Mouse (Mus musculus) mesoderm, embryonic 11.5 days (tissue): ENCODE data around the gene Calml4.
A peak's percentile ranks its signal among the peaks of the same experiment; 100 is the strongest.
"Not testable (repeated sequence)": the region's sequence is repeated elsewhere in the genome, so short reads cannot be mapped to it uniquely, and the experiment has no call there.

Experiments
- DNase-seq: peaks from one replicate; pipeline ENCODE4 v3.0.0-alpha.2; 2012; ENCODE audit warnings: low read depth, low spot score

The Calml4 gene

GRCm38 (mm10) chr9:62835705-62836446 is 22.0 kb upstream of the Calml4 start:
- no peak for DNase-seq

- DNase-seq: no peak
Observed at GRCm38 (mm10) chr9:62837611-62838010, 20.3 kb upstream of the Calml4 start.

DNA sequence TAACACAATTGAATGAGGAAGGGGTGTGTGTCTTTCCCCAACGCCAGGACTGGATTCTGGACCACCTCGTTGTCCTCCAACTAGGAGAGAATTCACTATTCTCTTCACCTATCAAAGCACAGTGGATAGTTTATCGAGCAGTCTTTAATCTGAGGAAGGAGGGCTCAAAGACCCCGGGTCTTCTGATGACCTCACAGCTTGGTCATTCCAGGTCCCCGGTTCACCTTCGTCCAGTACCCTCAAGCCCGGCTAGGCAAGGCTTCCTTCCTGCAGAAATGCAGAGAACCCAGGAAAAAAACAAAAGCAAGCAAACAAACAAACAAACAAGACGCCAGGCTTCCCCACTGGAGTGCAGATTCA is 19.8 kb upstream of the Calml4 start:
- no peak for DNase-seq

DNA sequence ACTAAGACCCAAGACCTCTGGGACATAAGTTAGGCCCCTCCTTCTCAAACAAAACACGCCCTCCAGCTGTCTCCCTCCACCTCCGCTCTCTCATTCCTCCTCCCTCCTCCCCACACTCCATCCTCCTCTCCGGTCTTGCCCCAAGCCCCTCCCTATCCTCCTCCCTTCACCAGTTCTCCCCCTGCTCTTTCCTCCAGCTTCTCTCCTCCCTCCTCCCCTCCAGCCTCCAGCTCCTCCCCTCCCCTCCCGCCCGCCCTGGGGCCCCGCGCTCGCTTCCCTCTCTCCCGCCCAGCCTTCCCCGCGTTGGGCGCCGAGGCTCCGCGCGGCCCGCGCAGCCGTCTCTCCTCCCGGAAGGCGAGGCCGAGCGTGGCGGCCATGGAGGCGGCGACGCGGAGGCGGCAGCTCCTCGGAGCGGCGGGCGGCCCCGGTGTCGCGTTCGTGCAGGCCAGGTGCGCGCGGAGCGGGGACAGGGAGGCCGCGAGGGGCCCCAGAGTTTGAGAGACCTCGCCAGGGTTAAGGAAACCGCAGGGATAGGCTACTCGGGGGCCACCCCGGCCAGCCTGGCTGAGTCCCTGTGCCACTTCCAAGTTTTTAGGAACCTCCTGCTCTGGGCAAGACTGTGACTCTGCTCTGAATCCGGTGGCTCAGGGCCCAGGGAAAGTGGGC is 19.2 kb upstream of the Calml4 start, which contains the start of gene Cln6:
TSS of gene Cln6 (plus strand) at position 280 of the 666 bp plus-strand sequence.
- DNase-seq: peak; percentile 86

DNA sequence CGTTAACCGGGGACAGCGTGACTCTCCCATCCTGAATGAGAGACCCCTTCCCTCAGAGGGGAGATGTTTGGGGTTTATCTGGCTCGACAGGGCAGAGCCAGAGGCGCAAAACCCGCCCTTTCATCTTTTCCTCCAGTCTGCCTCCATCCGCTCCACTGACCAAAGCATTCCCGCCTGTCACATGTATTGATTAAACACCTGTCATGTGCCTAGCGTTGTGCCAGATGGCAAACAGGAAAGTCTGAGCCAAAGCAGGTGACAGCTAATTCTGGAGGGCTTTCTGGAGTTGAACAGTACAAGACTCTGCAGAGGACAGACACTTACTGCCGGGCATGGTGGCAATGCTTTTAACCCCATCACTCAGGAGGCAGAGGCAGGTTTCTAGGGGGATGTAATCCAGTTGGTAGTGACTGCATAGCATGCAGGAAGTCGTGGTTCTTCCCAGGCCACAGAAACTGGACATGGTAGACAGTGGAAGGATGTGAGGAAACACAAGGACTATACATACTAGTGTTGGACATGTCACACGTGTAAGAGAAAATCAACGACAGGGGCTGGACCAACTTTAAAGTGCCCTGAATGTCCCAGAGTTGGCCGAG is 18.6 kb upstream of the Calml4 start:
- peak; percentile 58 for DNase-seq

DNA sequence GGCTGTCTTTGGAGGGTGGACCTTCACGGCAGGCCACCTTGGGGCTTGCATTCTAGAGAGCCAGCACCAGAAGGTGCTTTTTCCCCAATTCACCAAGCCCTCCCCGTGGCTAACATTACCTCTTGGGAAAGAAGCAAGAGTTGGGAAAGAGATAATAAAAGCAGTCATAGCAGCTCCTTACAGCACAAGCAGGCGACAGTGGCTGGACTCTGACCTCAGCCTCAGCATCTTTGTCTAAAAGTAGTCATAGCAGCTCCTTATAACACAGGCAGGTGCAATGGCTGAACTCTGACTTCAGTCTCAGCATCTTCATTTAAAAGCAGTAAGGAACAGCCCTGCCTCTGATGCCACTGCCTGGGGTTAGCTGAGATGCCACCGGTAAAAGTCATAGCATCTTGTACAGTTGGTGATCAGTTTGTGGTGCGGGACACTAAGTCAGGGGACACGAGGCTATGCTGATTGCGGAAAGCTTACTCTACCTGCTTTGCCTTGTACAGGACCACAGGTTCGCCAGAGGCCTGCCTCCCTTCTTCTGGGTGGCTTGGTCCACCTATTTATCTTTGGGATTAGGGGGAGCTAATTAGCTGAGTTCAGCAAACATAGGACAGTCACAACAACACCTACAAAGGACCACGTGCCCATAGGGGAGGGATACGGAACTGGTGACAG is 14.4 kb upstream of the Calml4 start:
- no peak for DNase-seq

DNA sequence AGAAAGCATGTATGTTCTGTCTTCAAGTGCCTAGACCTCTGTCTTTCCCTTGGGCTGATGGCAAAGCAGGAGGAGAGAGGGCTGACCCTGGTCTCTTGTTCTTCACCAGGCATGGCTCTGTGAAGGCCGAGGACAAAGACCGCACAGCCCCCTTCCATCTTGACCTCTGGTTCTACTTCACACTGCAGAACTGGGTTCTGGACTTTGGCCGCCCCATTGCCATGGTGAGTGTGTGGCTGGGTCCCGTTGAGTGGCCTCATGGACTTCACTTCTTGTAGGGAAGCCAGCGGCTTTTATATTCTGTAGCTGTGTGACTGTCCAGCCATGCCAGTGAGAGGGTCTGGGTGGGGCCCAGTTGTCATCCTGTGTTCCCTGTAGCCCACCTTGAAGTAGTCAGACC is 13.4 kb upstream of the Calml4 start:
- DNase-seq: no peak

DNA sequence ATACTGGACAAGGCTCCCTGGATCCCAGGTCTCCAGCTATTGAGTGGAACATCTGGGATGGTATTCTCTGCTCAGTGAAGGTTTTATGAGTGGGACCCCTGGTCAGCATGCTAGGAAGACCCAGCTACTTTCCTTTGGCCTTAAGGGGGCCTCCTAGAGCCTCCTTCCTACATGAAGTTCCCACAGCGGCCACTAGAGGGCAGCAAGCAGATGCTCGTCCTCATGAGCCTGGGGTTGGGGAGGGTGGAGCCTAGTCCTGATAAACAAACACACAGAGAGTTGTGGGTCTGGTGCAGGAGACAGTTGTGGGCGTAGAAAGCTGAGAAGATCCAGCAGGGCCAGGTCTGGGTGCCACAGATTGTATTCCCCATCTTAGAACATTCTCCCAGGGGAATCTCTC is 10.2 kb upstream of the Calml4 start:
- DNase-seq: peak; percentile 92

DNA sequence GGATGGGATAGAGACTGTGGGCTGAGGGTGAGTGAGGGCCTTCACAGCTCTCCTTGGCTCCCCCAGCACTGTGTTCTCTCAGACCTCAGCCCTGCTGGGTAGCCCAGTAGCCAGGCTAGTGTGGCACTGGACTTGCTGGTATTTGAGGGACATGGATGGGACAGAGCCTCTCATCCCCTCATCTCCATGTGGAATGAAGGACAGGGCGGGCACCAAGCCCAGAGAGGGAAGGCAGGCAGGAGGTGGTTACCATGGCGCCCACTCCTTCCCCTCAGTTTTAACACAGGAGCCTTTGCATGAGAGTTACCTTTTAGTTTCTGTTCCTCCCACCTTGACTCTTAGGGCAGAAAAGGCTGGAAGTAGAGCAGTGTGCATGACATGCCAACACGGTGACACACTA is 9.2 kb upstream of the Calml4 start:
- no peak for DNase-seq

- no peak for DNase-seq
Observed at GRCm38 (mm10) chr9:62851571-62851970, 6.3 kb upstream of the Calml4 start.

DNA sequence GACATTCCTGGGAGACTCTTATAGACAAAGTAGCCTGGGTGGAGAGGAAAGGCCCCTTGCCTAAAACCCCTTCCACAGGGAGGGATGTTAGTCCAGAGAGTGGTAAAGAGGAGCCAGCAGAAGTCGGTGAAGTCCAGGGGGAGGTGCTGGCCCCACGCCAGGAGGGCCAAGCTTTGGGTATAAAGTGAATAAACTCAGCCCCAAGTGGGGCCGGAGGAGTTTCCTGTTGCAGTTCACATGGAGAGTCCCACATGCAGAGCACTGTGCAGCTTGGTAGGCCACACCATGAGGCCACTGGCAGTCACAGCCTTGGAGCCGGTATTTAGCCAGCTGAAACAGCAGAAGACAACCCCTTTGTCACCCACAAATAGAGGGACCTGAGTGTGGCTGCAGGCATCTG is 3.4 kb upstream of the Calml4 start:
- no peak for DNase-seq

GRCm38 (mm10) chr9:62857216-62857615 is 664 bp upstream of the Calml4 start:
- no peak for DNase-seq

DNA sequence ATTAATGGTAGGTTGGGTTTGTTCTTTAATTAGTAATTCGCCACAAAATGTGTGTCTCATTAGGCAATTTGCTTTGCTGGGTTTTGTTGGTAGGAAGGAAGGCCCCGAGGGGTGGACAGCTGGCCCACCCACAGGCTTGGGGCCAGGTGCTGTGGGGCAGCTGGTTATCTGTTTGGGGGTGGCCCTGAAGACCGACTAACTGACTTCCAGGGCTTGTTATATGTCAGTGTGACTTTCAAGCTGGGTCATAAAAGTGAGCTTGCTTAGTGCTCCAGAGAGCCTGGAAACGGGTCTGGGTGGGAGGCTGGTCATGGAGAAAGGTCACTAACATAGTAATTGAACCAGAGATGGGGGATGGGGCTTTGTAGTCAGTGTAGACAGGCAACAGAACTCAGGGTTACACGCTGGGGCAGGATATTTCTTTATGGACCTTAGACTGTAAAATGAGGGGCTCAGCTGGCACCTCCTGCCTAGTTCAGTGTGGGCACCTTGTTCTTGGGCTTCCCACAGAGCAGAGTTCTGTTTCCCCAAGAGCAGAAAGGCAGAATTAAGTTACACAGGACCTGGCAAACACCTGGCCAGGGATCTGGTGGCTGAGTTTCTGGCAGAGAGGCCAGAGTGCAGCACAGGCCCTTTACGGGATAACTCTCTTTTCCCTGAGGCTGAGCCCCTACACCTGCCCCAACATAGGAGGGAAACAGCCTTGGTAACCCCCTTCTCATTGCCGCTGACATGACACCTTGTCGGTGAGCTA is 563 bp downstream of the Calml4 start:
- no peak for DNase-seq

DNA sequence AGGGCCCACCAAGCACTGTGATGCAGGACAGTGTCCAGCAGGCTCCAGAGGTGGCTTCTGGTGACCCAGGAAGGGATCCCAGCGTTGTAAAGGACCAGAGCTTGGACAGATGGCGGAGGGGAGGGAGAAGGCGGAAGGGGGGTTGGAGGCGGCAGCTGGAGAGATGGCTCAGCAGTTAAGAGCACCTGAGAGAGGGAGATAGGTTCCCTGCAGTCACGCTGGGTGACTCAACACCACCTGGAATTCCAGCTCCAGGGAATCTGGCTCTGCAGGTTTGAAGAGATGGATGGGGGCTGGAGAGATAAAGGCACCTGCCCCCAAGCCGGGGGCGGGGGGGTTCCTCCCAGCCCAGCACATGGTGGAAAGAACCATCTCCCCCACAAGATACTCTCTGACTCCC is 2.2 kb downstream of the Calml4 start:
- DNase-seq: not testable (repeated sequence)

DNA sequence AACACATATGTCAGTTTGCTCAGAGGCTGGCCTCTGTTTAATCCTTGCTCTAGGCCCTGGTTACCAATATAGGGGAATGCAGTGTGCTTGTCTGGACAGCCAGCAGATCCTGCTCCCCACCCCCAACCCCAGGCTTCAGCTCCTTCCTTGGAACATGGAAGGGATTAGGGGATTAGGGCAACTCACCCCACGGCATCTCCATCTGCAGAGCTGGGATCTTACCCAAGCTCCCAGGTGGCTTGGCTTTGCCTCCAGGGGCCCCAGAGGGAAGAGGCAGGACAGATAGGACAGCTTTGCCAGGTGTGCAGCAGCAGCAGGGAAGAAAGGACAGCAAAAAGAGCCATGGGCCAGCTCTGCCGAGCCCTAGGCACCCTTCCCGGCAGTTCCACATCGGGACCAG is 3.0 kb downstream of the Calml4 start:
- DNase-seq: no peak

GRCm38 (mm10) chr9:62869236-62869635 is 11.4 kb downstream of the Calml4 start:
- not testable (repeated sequence) for DNase-seq

DNA sequence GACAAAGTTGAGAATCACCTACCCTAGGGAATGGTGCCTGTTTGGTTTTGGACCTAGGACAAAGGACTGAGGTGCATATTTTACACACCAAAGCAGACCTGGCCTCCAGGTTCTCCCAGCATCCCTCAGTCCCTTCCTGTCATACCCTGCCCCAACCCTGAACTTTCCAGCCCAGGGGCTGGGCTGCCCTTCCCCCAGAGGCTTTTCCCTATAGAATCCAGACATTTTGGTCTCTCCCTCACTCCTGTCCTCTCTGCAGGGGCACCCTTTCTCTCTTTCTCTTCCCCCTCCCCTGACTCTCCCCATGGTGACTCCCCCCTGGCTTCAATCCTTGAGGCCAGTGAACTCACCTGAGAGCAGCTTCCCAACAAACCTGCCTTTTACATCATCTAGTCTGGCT is 12.8 kb downstream of the Calml4 start:
- DNase-seq: no peak

DNA sequence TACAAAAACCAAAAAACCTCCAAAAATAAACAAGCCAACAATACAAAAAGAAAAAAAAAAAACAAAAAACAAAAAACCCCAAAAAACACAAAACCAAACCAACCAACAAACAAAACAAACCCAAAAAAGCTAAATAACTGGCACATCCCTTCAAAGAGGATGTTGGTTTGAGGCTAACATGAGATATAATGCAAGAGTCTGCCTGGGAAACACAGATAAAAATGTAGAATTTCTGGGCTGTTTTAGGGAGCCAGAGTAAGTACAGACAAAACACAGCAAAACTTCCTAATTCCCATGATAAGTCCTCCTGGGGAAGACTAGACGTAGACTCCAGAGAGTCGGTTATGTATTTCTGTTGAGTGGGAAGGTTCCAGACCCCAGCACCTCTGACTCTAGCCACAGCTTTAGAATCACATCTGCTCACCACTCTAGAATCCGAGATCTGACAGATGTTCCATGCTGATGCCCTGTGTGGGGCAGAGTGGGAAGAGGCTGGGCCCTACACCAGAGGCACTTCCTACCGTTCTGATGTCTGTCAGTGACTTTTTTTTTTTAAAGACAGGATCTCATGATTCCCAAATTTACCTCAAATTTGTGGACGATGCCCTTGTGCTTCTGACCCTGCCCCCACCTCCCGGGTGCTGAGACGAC is 19.2 kb downstream of the Calml4 start:
- no peak for DNase-seq

DNA sequence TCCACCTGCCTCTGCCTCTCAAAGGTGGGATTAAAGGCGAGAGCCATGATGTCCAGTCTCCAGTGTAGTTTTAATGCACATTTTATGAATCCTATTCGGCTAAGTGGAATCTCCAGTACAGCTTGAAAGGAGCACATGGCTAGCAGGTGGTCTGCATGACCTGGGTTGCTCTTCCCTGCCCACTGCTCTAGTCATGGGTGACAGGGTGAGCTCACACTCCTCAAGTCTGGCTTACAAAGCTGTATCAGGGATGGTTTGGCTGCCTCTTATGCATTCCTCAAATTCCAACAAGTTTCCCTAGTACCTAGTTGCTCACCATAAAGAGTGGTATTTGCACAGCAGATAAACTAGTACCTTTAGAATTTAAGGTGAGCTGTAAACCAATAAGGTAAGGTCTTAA is 19.9 kb downstream of the Calml4 start:
- no peak for DNase-seq

- no peak for DNase-seq
Observed at GRCm38 (mm10) chr9:62881871-62882270, 24.0 kb downstream of the Calml4 start.

GRCm38 (mm10) chr9:62894486-62894885 is 36.6 kb downstream of the Calml4 start:
- no peak for DNase-seq
